Mouse (Mus musculus) liver, embryonic 15.5 days (tissue): ENCODE data around the gene Slc39a3. TPM values are rescaled to one million over a fixed set of nuclear protein-coding genes. Genes with fewer than 3 reads are reported as not detected.

Experiments used
- ATAC-seq: fragments of 200-750 bp; cut with Nextera tagmentation; 2 replicates; pipeline ENCODE4 v1.8.0; 2017; ENCODE audit warnings: moderate number of reproducible peaks, mild to moderate bottlenecking, moderate library complexity; ENCODE audit not compliant: insufficient read depth
- H3K27ac ChIP-seq: fragments of 300-500 bp; sonication (generic); replicated peaks from 2 replicates; pipeline ENCODE4 v1.5.1; 2015; ENCODE audit warnings: mild to moderate bottlenecking, inconsistent platforms
- H3K27me3 ChIP-seq: fragments of 300-500 bp; sonication (generic); 2 replicates; pipeline ENCODE4 v1.6.1; 2015; ENCODE audit warnings: mild to moderate bottlenecking, inconsistent platforms
- H3K36me3 ChIP-seq: fragments of 300-500 bp; sonication (generic); replicated peaks from 2 replicates; pipeline ENCODE4 v1.6.1; 2015; ENCODE audit warnings: moderate library complexity, mild to moderate bottlenecking, inconsistent platforms
- H3K4me1 ChIP-seq: fragments of 300-500 bp; sonication (generic); replicated peaks from 2 replicates; pipeline ENCODE4 v1.6.1; 2015; ENCODE audit warnings: inconsistent platforms
- H3K4me2 ChIP-seq: fragments of 300-500 bp; sonication (generic); 2 replicates; pipeline ENCODE4 v1.6.1; 2015; ENCODE audit warnings: moderate library complexity, mild to moderate bottlenecking, inconsistent platforms
- H3K4me3 ChIP-seq: fragments of 300-500 bp; sonication (generic); replicated peaks from 2 replicates; pipeline ENCODE4 v1.5.1; 2015; ENCODE audit warnings: mild to moderate bottlenecking, inconsistent platforms
- H3K9ac ChIP-seq: fragments of 300-500 bp; sonication (generic); 2 replicates; pipeline ENCODE4 v1.6.1; 2015; ENCODE audit warnings: moderate library complexity, mild to moderate bottlenecking, inconsistent platforms
- H3K9me3 ChIP-seq: fragments of 300-500 bp; sonication (generic); replicated peaks from 2 replicates; pipeline ENCODE4 v1.6.1; 2016; ENCODE audit warnings: inconsistent platforms
- WGBS: fragments of 180-500 bp; shearing (Covaris S2); methylation state at CpG from one replicate; pipeline ENCODE4 v1.1.7; 2015; ENCODE audit warnings: mixed read lengths; ENCODE audit not compliant: insufficient replicate concordance; 5-methylcytosine and 5-hydroxymethylcytosine counted together
- polyA plus RNA-seq: library from polyadenylated mRNA; unstranded; fragments of >200 nt; fragmentation: Nextera tagmentation; extraction: Ambion mirVana; gene quantifications from 2 replicates; pipeline ENCODE4 v1.2.1, GENCODE M21; 2015

Slc39a3 gene
- polyA plus RNA-seq, 1 experiment from 2014 or later = 5.6 TPM

GRCm38 (mm10) chr10:81021547-81022110, 15.6 kb downstream of the Slc39a3 start:
- Histone ChIP-seq H3K4me2 (no peak overlapping the region), H3K9ac (no peak overlapping the region), H3K36me3 (no peaks in the 10 kb centered on the region), H3K4me1 (peaks cover 5% of the 10 kb centered on the region), H3K9me3 (no peaks in the 10 kb centered on the region), H3K27me3 (peaks cover 61% of the 10 kb centered on the region), H3K4me3 (no peak overlapping the region), H3K27ac (no peak overlapping the region)
- WGBS = 10% methylated on average over 26 of the region's 26 CpGs
- no peak for ATAC-seq

- no peak overlapping the region for H3K4me3 ChIP-seq
- 35% methylated on average over 2 of the region's 2 CpGs for WGBS
- H3K4me2 ChIP-seq = no peak overlapping the region
- ATAC-seq = no peak
- no peak overlapping the region for H3K27ac ChIP-seq
- no peak overlapping the region for H3K9ac ChIP-seq
- H3K9me3 ChIP-seq = no peaks in the 10 kb centered on the region
- H3K36me3 ChIP-seq = no peaks in the 10 kb centered on the region
- H3K4me1 ChIP-seq = peaks cover 11% of the 10 kb centered on the region
- H3K27me3 ChIP-seq = peaks cover 49% of the 10 kb centered on the region
Observed at GRCm38 (mm10) chr10:81020207-81020606, 17.0 kb downstream of the Slc39a3 start.

- Histone ChIP-seq H3K27me3 (peaks cover 44% of the 10 kb centered on the region), H3K4me2 (no peak overlapping the region), H3K27ac (no peak overlapping the region), H3K9me3 (no peaks in the 10 kb centered on the region), H3K4me3 (no peak overlapping the region), H3K9ac (no peak overlapping the region), H3K4me1 (peaks cover 14% of the 10 kb centered on the region), H3K36me3 (no peaks in the 10 kb centered on the region)
- ATAC-seq = no peak
- 46% methylated on average over 6 of the region's 6 CpGs for WGBS
Observed at GRCm38 (mm10) chr10:81019687-81020086, 17.5 kb downstream of the Slc39a3 start.

GRCm38 (mm10) chr10:81018326-81018725, 18.9 kb downstream of the Slc39a3 start:
- no peak overlapping the region for H3K4me2 ChIP-seq
- H3K4me1 ChIP-seq = peaks cover 20% of the 10 kb centered on the region
- H3K27ac ChIP-seq = no peak overlapping the region
- no peaks in the 10 kb centered on the region for H3K9me3 ChIP-seq
- no peak overlapping the region for H3K4me3 ChIP-seq
- ATAC-seq = no peak
- no peaks in the 10 kb centered on the region for H3K36me3 ChIP-seq
- 28% methylated on average over 10 of the region's 10 CpGs for WGBS
- H3K27me3 ChIP-seq = peaks cover 30% of the 10 kb centered on the region
- no peak overlapping the region for H3K9ac ChIP-seq

GRCm38 (mm10) chr10:81016645-81017044, 20.6 kb downstream of the Slc39a3 start:
- no peak overlapping the region for H3K27ac ChIP-seq
- no peak overlapping the region for H3K4me2 ChIP-seq
- H3K36me3 ChIP-seq = no peaks in the 10 kb centered on the region
- H3K27me3 ChIP-seq = peaks cover 14% of the 10 kb centered on the region
- 7% methylated on average over 7 of the region's 7 CpGs for WGBS
- no peaks in the 10 kb centered on the region for H3K9me3 ChIP-seq
- H3K4me3 ChIP-seq = no peak overlapping the region
- no peak for ATAC-seq
- H3K4me1 ChIP-seq = peaks cover 20% of the 10 kb centered on the region
- H3K9ac ChIP-seq = no peak overlapping the region

GRCm38 (mm10) chr10:81015666-81016065, 21.6 kb downstream of the Slc39a3 start:
- Histone ChIP-seq H3K4me1 (peaks cover 20% of the 10 kb centered on the region), H3K36me3 (no peaks in the 10 kb centered on the region), H3K9me3 (no peaks in the 10 kb centered on the region), H3K9ac (no peak overlapping the region), H3K4me3 (no peak overlapping the region), H3K27me3 (peaks cover 5% of the 10 kb centered on the region), H3K27ac (no peak overlapping the region), H3K4me2 (peak overlapping the region; percentile 59)
- 65% methylated on average over 2 of the region's 2 CpGs for WGBS
- ATAC-seq = no peak

GRCm38 (mm10) chr10:81014393-81015384, 22.5 kb downstream of the Slc39a3 start, which contains the start of gene Gng7:
TSS of gene Gng7 (minus strand) at chr10:81014945.
- Histone ChIP-seq H3K4me2 (peak within 1 kb of the TSS; percentile 59), H3K27ac (no peak within 1 kb of the TSS), H3K9ac (no peak within 1 kb of the TSS), H3K27me3 (no peaks in the 10 kb centered on the region; the same call in 1 of the 2 replicates), H3K4me1 (peaks cover 20% of the 10 kb centered on the region), H3K9me3 (no peaks in the 10 kb centered on the region), H3K36me3 (no peaks in the 10 kb centered on the region), H3K4me3 (peak within 1 kb of the TSS; percentile 32; the same call in 1 of the 2 replicates)
- WGBS = 11% methylated on average over 31 of the region's 31 CpGs
- peak; percentile 91 for ATAC-seq

GRCm38 (mm10) chr10:81010851-81011250, 26.4 kb downstream of the Slc39a3 start:
- ATAC-seq = no peak
- no peaks in the 10 kb centered on the region for H3K36me3 ChIP-seq
- no peak overlapping the region for H3K27ac ChIP-seq
- H3K4me1 ChIP-seq = peaks cover 18% of the 10 kb centered on the region
- WGBS = 61% methylated on average over 6 of the region's 6 CpGs
- H3K9ac ChIP-seq = no peak overlapping the region
- no peak overlapping the region for H3K4me3 ChIP-seq
- no peak overlapping the region for H3K4me2 ChIP-seq
- H3K27me3 ChIP-seq = no peaks in the 10 kb centered on the region; the same call in 1 of the 2 replicates
- H3K9me3 ChIP-seq = no peaks in the 10 kb centered on the region

GRCm38 (mm10) chr10:81007240-81007639, 30.0 kb downstream of the Slc39a3 start:
- no peaks in the 10 kb centered on the region for H3K9me3 ChIP-seq
- no peaks in the 10 kb centered on the region for H3K36me3 ChIP-seq
- 25% methylated on average over 7 of the region's 7 CpGs for WGBS
- no peak overlapping the region for H3K4me2 ChIP-seq
- H3K4me3 ChIP-seq = no peak overlapping the region
- H3K9ac ChIP-seq = no peak overlapping the region
- ATAC-seq = no peak
- H3K27ac ChIP-seq = no peak overlapping the region
- no peaks in the 10 kb centered on the region for H3K27me3 ChIP-seq
- H3K4me1 ChIP-seq = no peaks in the 10 kb centered on the region

- Histone ChIP-seq H3K4me2 (no peak overlapping the region), H3K36me3 (no peaks in the 10 kb centered on the region), H3K4me3 (no peak overlapping the region), H3K27me3 (no peaks in the 10 kb centered on the region), H3K27ac (no peak overlapping the region), H3K4me1 (no peaks in the 10 kb centered on the region), H3K9ac (no peak overlapping the region), H3K9me3 (no peaks in the 10 kb centered on the region)
- no peak for ATAC-seq
- 85% methylated on average over 7 of the region's 7 CpGs for WGBS
Observed at GRCm38 (mm10) chr10:81006005-81006677, 31.1 kb downstream of the Slc39a3 start.

- Histone ChIP-seq H3K9ac (no peak overlapping the region), H3K27ac (no peak overlapping the region), H3K27me3 (peaks cover 10% of the 10 kb centered on the region), H3K4me1 (peaks cover 29% of the 10 kb centered on the region), H3K4me2 (no peak overlapping the region), H3K9me3 (no peaks in the 10 kb centered on the region), H3K36me3 (no peaks in the 10 kb centered on the region), H3K4me3 (no peak overlapping the region)
- ATAC-seq = no peak
- 56% methylated on average over 10 of the region's 10 CpGs for WGBS
Observed at GRCm38 (mm10) chr10:81001161-81001560, 36.1 kb downstream of the Slc39a3 start.
